Mouse (Mus musculus) cortical plate, adult 2 months (tissue): Measurements from ENCODE around the gene Arhgap30.

Experiments used
- CTCF ChIP-seq: fragments of 200-500 bp; IDR thresholded peaks from 2 replicates; pipeline ENCODE4 v1.5.1; 2011; ENCODE audit warnings: mild to moderate bottlenecking, control low read depth, low read length; ENCODE audit not compliant: insufficient read depth; ENCODE audit errors: extremely low read depth
- POLR2A ChIP-seq: fragments of 200-500 bp; IDR thresholded peaks from 2 replicates; pipeline ENCODE4 v1.6.1; 2011; ENCODE audit warnings: mild to moderate bottlenecking, low read length, control low read depth; ENCODE audit not compliant: insufficient read depth; ENCODE audit errors: extremely low read depth

DNA sequence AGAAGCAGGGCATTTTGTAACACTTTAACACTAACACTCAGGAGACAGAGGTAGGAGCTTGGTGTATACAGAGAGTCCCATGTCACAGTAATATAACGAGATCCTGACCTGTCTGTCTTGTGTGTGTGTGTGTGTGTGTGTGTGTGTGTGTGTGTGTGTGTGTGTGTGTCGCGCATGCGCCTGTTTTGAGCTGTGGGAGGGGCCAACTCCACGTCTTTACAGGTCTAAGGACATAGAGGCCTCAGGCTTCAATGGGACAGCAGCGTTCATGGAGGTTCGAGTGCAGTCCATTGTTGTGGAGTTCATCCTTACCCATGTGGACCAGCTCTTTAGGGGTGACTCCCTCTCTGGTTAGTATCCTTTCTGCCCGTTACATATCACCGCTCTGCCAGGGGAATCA is 14.2 kb downstream of the Arhgap30 start:
- TF ChIP-seq POLR2A (no peak), CTCF (no peak)
